ENCODE assay signal across 8 mouse cellular contexts in the genomic region with DNA sequence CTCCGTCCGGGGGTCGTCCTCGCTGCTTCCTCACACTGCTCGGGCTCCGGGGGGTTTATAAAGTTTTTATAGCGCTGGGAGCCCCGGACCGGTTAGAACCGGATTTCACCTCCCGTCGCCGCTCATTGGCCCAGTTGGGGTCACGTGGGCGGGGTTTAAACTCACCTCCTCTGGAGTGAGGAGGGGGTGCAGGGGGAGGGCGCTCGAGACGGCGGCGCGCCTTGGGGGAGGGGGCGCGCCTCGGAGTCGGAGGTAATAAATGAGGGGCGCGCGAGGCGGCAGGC. TPM values are rescaled to one million over a fixed set of nuclear protein-coding genes. Genes with fewer than 3 reads are reported as not detected.
DNase-seq lines count a peak whose midpoint lies in the region; ATAC-seq and TF ChIP-seq lines count a peak whose summit lies in the region.

No protein-coding gene starts in this region.

- 0 out of 2 replicates have a peak, but pooled peaks have one; percentile 29 for TF ChIP-seq EP300 in lung, postnatal 0 days (IDR thresholded peaks at IDR 0.05)

- H3K27me3 ChIP-seq in hindbrain, embryonic 12.5 days: no peaks in the 10 kb centered on the region
- no peaks in the 10 kb centered on the region for H3K27me3 ChIP-seq in lung, postnatal 0 days (replicated peaks; ENCODE audit: insufficient read depth, low read length)

- no peaks in the 10 kb centered on the region for H3K9me3 ChIP-seq in hindbrain, embryonic 12.5 days (replicated peaks)
- no peaks in the 10 kb centered on the region for H3K9me3 ChIP-seq in lung, postnatal 0 days (ENCODE audit: low read length)

- H3K36me3 ChIP-seq in hindbrain, embryonic 12.5 days: peaks cover 37% of the 10 kb centered on the region
- H3K36me3 ChIP-seq in lung, postnatal 0 days (ENCODE audit: insufficient read depth, low read length): no peaks in the 10 kb centered on the region; the same call in 1 of the 2 replicates

- peaks cover 45% of the 10 kb centered on the region for H3K4me1 ChIP-seq in hindbrain, embryonic 12.5 days
- H3K4me1 ChIP-seq in lung, postnatal 0 days (ENCODE audit: insufficient read depth, low read depth, low read length): peaks cover 13% of the 10 kb centered on the region; the same call in 1 of the 2 replicates

- peak overlapping the region; percentile 100 for H3K27ac ChIP-seq in hindbrain, embryonic 12.5 days
- peak overlapping the region; percentile 98 for H3K27ac ChIP-seq in lung, postnatal 0 days (ENCODE audit: low read length)

- peak overlapping the region; percentile 79 for H3K4me3 ChIP-seq in hindbrain, embryonic 12.5 days
- H3K4me3 ChIP-seq in lung, postnatal 0 days (ENCODE audit: low read depth, low read length): peak overlapping the region; percentile 95

- peak overlapping the region; percentile 97 for H3K9ac ChIP-seq in hindbrain, embryonic 12.5 days
- H3K9ac ChIP-seq in lung, postnatal 0 days (replicated peaks; ENCODE audit: low read depth): peak overlapping the region; percentile 80

- WGBS in hindbrain, embryonic 12.5 days: 2% methylated on average over 29 of the region's 29 CpGs
- 6% methylated on average over 28 of the region's 29 CpGs for WGBS in lung, postnatal 0 days

- ATAC-seq in hindbrain, embryonic 12.5 days (ENCODE audit: low FRiP score): peak; percentile 84
- peak; percentile 84 for ATAC-seq in lung, postnatal 0 days

- peak overlapping the region; percentile 87 for H3K4me2 ChIP-seq in hindbrain, embryonic 12.5 days (replicated peaks)
- peak overlapping the region; percentile 98 for H3K4me2 ChIP-seq in lung, postnatal 0 days (replicated peaks; ENCODE audit: low read depth, low read length)

- peak; percentile 94 for DNase-seq in NIH3T3 (ENCODE audit: low read depth)
- peak; percentile 92 for DNase-seq in cerebellum, adult 9-11 months
- DNase-seq in frontal cortex, adult 2 months (ENCODE audit: extremely low spot score in 1 of 2, low spot score in 1 of 2): peak; percentile 83 to 95
- peak; percentile 95 to 96 for DNase-seq in layer of hippocampus, postnatal 10 days (ENCODE audit: low spot score in 2 of 2)
- peak; percentile 95 for DNase-seq in lung, postnatal 0 days (ENCODE audit: low spot score)
- DNase-seq in ovary, postnatal 10 days (ENCODE audit: low spot score): peak; percentile 77
- peak; percentile 93 for DNase-seq in thymus, postnatal 10 days (ENCODE audit: low spot score in 2 of 2)

- no peak for TF ChIP-seq CTCF in lung, postnatal 0 days (IDR thresholded peaks at IDR 0.05)

RNA-seq across cellular contexts. Expression of a gene that starts 0.6 kb away (rescaled TPM):
- 204 and 207 TPM in 2 replicates for polyA plus RNA-seq in frontal cortex, adult 2 months (2012; rRNA removed)
- polyA plus RNA-seq in hindbrain, embryonic 12.5 days (2016; fragmentation: Nextera tagmentation; extraction: Ambion mirVana): 2,290 and 2,342 TPM in 2 replicates
- 100 to 1,000 TPM; 199 to 225 TPM for total RNA-seq in layer of hippocampus, postnatal 10 days (2021)
- 456 and 496 TPM in 2 replicates for polyA plus RNA-seq in lung, postnatal 0 days (2015; fragmentation: Nextera tagmentation; extraction: Ambion mirVana)

RNA-seq across cellular contexts. Expression of a gene that starts 32.9 kb away (rescaled TPM):
- 54.8 and 56.5 TPM in 2 replicates for polyA plus RNA-seq in frontal cortex, adult 2 months (2012; rRNA removed)
- polyA plus RNA-seq in hindbrain, embryonic 12.5 days (2016; fragmentation: Nextera tagmentation; extraction: Ambion mirVana): 43.1 and 44.1 TPM in 2 replicates
- total RNA-seq in layer of hippocampus, postnatal 10 days (2021): 10 to 100 TPM; 57.3 to 58.6 TPM
- polyA plus RNA-seq in lung, postnatal 0 days (2015; fragmentation: Nextera tagmentation; extraction: Ambion mirVana): 23.8 and 25.1 TPM in 2 replicates

RNA-seq across cellular contexts. Expression of a gene that starts 50.8 kb away (rescaled TPM):
- polyA plus RNA-seq in frontal cortex, adult 2 months (2012; rRNA removed): not detected in 2 replicates
- polyA plus RNA-seq in hindbrain, embryonic 12.5 days (2016; fragmentation: Nextera tagmentation; extraction: Ambion mirVana): 1.4 TPM in 2 replicates
- total RNA-seq in layer of hippocampus, postnatal 10 days (2021): not detected
- polyA plus RNA-seq in lung, postnatal 0 days (2015; fragmentation: Nextera tagmentation; extraction: Ambion mirVana): 0.19 TPM in 1 of 2 replicates, not detected in the other

Comparison
In these comparisons a context has a peak if more than half of its experiments do, and no peak if none do; other contexts are left out.
1. Peak in every context shown above with its lines: DNase-seq, ATAC-seq, H3K4me3 ChIP-seq and H3K27ac ChIP-seq.